Mouse (Mus musculus) kidney, postnatal 14 days (tissue): ENCODE data around the gene Ifnar1.

ENCODE experiments used
- DNase-seq: peaks from one replicate; pipeline ENCODE4 v3.0.0; 2022; ENCODE audit warnings: mixed read lengths

Gene Ifnar1

GRCm38 (mm10) chr16:91461773-91462181 lies 23.3 kb upstream of the Ifnar1 start:
- DNase-seq: peak; percentile 59

GRCm38 (mm10) chr16:91462644-91463043 lies 22.4 kb upstream of the Ifnar1 start:
- peak; percentile 67 for DNase-seq

- no peak for DNase-seq
Measured at GRCm38 (mm10) chr16:91463400-91463799, 21.6 kb upstream of the Ifnar1 start.

- no peak for DNase-seq
Measured at GRCm38 (mm10) chr16:91463836-91464400, 21.1 kb upstream of the Ifnar1 start.

- peak; percentile 93 for DNase-seq
Measured at GRCm38 (mm10) chr16:91464594-91465504, 20.2 kb upstream of the Ifnar1 start.

- DNase-seq: no peak
Measured at GRCm38 (mm10) chr16:91465505-91466240, 19.4 kb upstream of the Ifnar1 start.

- peak; percentile 68 for DNase-seq
Measured at GRCm38 (mm10) chr16:91466566-91466965, 18.5 kb upstream of the Ifnar1 start.

- no peak for DNase-seq
Measured at GRCm38 (mm10) chr16:91470470-91470869, 14.6 kb upstream of the Ifnar1 start.

GRCm38 (mm10) chr16:91471481-91471880 lies 13.6 kb upstream of the Ifnar1 start:
- no peak for DNase-seq

GRCm38 (mm10) chr16:91475753-91476152 lies 9.3 kb upstream of the Ifnar1 start:
- DNase-seq: no peak

GRCm38 (mm10) chr16:91478067-91478466 lies 7.0 kb upstream of the Ifnar1 start:
- DNase-seq: no peak

- DNase-seq: no peak
Measured at GRCm38 (mm10) chr16:91480517-91480916, 4.5 kb upstream of the Ifnar1 start.

GRCm38 (mm10) chr16:91484387-91484786 lies 651 bp upstream of the Ifnar1 start:
- DNase-seq: no peak

- DNase-seq: no peak
Measured at GRCm38 (mm10) chr16:91485841-91486240, 803 bp downstream of the Ifnar1 start.

GRCm38 (mm10) chr16:91488066-91488465 lies 3.0 kb downstream of the Ifnar1 start:
- DNase-seq: no peak

- no peak for DNase-seq
Measured at GRCm38 (mm10) chr16:91490897-91491296, 5.9 kb downstream of the Ifnar1 start.

GRCm38 (mm10) chr16:91491473-91491872 lies 6.4 kb downstream of the Ifnar1 start:
- no peak for DNase-seq

GRCm38 (mm10) chr16:91495501-91495900 lies 10.5 kb downstream of the Ifnar1 start:
- no peak for DNase-seq

- no peak for DNase-seq
Measured at GRCm38 (mm10) chr16:91496206-91496605, 11.2 kb downstream of the Ifnar1 start.

GRCm38 (mm10) chr16:91496766-91497165 lies 11.7 kb downstream of the Ifnar1 start:
- no peak for DNase-seq

GRCm38 (mm10) chr16:91498041-91498440 lies 13.0 kb downstream of the Ifnar1 start:
- peak; percentile 32 for DNase-seq

GRCm38 (mm10) chr16:91504701-91505100 lies 19.7 kb downstream of the Ifnar1 start:
- no peak for DNase-seq

- DNase-seq: no peak
Measured at GRCm38 (mm10) chr16:91505116-91505601, 20.1 kb downstream of the Ifnar1 start.
